Mouse (Mus musculus) E14TG2a.4 (cell line): ENCODE measurements at regions not wholly inside any gene's neighbourhood (a gene's known extent, or its start where the extent isn't known, plus 50 kb on each side); places are given as distances from the start of the nearest gene placed in this dataset.

Experiments used
- CTCF ChIP-seq: conservative IDR thresholded peaks from 2 replicates; pipeline ENCODE4 v1.5.1; 2014; ENCODE audit warnings: low read length
- NANOG ChIP-seq: IDR thresholded peaks from 2 replicates; pipeline ENCODE4 v1.6.1; 2014; ENCODE audit warnings: borderline replicate concordance, low read length, mixed read lengths

GRCm38 (mm10) chr17:16588791-16589190 lies 475.1 kb upstream of the Zfp960 start:
- TF ChIP-seq CTCF, result no peak
- no peak for TF ChIP-seq NANOG
